Mouse (Mus musculus): ENCODE data around the gene Maml1.

Gene Maml1

DNA sequence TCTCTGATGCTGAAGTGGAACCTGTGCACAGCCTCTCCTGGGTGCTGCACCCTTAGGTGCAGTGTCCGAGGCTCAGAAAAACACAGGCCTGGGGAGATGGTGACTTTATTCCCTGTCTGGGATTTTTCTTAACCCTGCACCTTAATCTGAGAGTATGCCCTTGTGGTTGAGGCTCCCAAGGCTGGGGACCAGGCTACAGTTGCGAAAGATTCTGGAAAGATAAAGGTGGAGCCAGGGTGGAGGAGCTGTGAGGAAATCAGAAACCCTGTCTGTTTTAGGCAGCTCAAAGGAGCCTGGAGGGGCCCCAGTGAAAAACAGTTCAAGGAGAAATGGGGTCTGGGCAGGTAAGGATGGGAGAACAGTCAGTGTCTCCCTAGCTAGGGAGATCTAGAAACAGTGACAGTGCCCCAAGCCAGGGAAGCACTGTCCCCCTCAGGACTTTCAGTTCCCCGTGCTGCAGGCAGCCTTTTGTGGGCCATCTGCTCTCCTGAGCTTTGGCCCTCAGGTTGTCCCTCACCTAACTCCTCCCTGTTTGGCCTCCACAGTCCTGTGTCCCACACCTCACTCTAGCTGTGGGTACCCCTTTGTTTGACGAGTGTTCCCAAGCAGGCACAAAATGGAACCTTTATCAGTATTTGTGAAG lies 75.3 kb downstream of the Maml1 start:
- H3K4me1 ChIP-seq (replicated peaks; ENCODE audit: low read depth, low read length), result peaks cover 76% of the 10 kb centered on the region
- no peaks in the 10 kb centered on the region for H3K27me3 ChIP-seq (ENCODE audit: insufficient read depth, low read length)
- TF ChIP-seq CTCF (conservative IDR thresholded peaks at IDR 0.05; ENCODE audit: low read length) (no peak), NANOG (IDR thresholded peaks at IDR 0.05; ENCODE audit: borderline replicate concordance, low read length) (no peak), POU5F1 (IDR thresholded peaks at IDR 0.05; ENCODE audit: borderline replicate concordance, low read length) (no peak)
- H3K36me3 ChIP-seq (ENCODE audit: insufficient read depth, low read length), result no peaks in the 10 kb centered on the region
- peak overlapping the region; percentile 41; the same call in 1 of the 2 replicates for H3K4me3 ChIP-seq (replicated peaks; ENCODE audit: low read length)
- no peaks in the 10 kb centered on the region for H3K9me3 ChIP-seq (ENCODE audit: low read length)

DNA sequence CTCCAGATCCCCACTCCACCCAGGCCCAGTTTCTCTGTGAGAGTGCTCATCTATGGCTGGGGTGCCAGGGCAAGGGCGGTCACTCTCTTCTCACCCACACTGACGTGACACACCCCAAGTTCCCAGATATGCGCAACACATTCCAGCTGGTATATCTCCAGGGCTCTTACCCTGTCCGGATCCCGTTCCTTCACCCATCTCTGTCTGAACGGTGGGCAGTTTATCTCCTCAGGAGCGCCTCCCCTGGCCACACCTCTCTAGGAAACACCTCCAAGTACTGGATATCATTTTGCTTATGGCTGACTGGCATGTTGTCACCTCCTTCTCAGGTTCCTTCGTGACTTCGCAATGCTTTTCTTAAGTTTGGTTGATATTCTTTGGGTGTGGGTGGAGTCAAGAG lies 76.5 kb downstream of the Maml1 start:
- Histone ChIP-seq H3K4me3 (replicated peaks; ENCODE audit: low read length) (peak overlapping the region; percentile 41), H3K36me3 (ENCODE audit: insufficient read depth, low read length) (no peaks in the 10 kb centered on the region), H3K9me3 (ENCODE audit: low read length) (no peaks in the 10 kb centered on the region), H3K4me1 (replicated peaks; ENCODE audit: low read depth, low read length) (peaks cover 87% of the 10 kb centered on the region), H3K27me3 (ENCODE audit: insufficient read depth, low read length) (no peaks in the 10 kb centered on the region)
- TF ChIP-seq NANOG (IDR thresholded peaks at IDR 0.05; ENCODE audit: borderline replicate concordance, low read length), result no peak
- TF ChIP-seq POU5F1 (IDR thresholded peaks at IDR 0.05; ENCODE audit: borderline replicate concordance, low read length), result no peak
- TF ChIP-seq CTCF (conservative IDR thresholded peaks at IDR 0.05; ENCODE audit: low read length), result no peak

DNA sequence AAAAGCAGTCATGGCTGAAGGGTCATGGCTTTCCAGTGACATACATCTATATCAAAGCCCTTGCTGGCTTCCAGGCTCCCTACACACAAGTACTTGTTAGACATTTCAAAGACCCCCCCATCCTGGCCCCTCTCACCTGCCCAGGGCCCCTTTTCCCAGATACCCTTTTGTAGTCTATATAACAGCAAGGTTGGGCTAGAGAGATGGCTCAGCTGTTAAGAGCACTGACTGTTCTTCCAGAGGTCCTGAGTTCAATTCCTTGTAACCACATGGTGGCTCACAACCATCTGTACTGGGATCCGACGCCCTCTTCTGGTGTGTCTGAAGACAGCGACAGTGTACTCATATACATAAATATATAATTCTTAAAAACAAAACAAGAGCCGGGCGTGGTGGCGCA lies 77.5 kb downstream of the Maml1 start:
- no peaks in the 10 kb centered on the region for H3K36me3 ChIP-seq (ENCODE audit: insufficient read depth, low read length)
- peaks cover 84% of the 10 kb centered on the region for H3K4me1 ChIP-seq (replicated peaks; ENCODE audit: low read depth, low read length)
- H3K4me3 ChIP-seq (replicated peaks; ENCODE audit: low read length), result no peak overlapping the region
- no peaks in the 10 kb centered on the region for H3K27me3 ChIP-seq (ENCODE audit: insufficient read depth, low read length)
- no peaks in the 10 kb centered on the region for H3K9me3 ChIP-seq (ENCODE audit: low read length)
- TF ChIP-seq CTCF (conservative IDR thresholded peaks at IDR 0.05; ENCODE audit: low read length) (no peak), POU5F1 (IDR thresholded peaks at IDR 0.05; ENCODE audit: borderline replicate concordance, low read length) (no peak), NANOG (IDR thresholded peaks at IDR 0.05; ENCODE audit: borderline replicate concordance, low read length) (no peak)

DNA sequence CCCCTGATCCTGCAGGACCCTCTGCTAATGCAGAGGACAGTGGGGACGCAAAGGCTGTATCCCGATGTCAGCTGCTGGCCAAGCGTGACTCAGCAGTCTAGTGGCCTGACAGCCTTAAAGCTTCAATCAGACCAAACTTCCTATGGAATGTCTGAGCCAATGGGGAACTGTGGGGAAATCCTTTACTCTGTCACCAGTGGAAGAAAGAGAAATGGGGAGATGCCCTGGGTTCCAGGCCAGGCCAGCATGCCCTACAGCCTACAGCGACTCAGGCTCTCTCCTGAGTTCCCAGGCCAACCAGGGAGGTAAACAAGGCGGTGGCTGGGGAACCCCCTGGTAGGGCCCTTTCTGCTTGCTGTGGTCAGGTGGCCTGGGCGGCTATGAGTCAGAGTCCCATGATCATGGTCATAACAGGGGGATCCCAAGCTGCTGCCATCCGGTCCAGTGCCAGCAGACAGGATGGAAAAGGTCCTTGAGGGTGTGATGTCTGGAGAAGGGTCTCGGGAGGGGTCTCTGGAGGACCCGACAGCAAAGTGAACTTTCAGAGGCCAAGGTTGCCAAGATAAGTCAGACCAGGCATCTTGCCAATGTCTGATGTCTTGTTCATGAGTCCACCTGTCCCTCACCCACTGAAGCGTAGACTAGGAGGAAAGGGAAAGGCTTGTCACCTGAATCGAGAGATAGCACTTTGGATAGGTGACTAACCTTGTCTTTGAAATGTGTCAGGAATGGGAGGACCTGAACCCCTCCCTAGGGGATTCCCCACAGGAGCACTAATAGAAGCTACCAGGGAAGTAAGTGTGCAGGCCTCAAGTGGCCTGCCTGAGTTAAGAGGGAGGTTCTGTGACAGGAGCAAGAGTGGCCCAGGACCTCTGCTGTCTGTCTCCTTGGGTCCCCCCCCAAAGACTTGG lies 79.0 kb downstream of the Maml1 start:
- peaks cover 83% of the 10 kb centered on the region for H3K4me1 ChIP-seq (replicated peaks; ENCODE audit: low read depth, low read length)
- peaks cover 11% of the 10 kb centered on the region for H3K36me3 ChIP-seq (ENCODE audit: insufficient read depth, low read length)
- H3K27me3 ChIP-seq (ENCODE audit: insufficient read depth, low read length), result no peaks in the 10 kb centered on the region
- H3K4me3 ChIP-seq (replicated peaks; ENCODE audit: low read length), result peak overlapping the region; percentile 32; the same call in 1 of the 2 replicates
- H3K9me3 ChIP-seq (ENCODE audit: low read length), result no peaks in the 10 kb centered on the region
- TF ChIP-seq NANOG (IDR thresholded peaks at IDR 0.05; ENCODE audit: borderline replicate concordance, low read length), result no peak
- no peak for TF ChIP-seq CTCF (conservative IDR thresholded peaks at IDR 0.05; ENCODE audit: low read length)
- TF ChIP-seq POU5F1 (IDR thresholded peaks at IDR 0.05; ENCODE audit: borderline replicate concordance, low read length), result no peak

DNA sequence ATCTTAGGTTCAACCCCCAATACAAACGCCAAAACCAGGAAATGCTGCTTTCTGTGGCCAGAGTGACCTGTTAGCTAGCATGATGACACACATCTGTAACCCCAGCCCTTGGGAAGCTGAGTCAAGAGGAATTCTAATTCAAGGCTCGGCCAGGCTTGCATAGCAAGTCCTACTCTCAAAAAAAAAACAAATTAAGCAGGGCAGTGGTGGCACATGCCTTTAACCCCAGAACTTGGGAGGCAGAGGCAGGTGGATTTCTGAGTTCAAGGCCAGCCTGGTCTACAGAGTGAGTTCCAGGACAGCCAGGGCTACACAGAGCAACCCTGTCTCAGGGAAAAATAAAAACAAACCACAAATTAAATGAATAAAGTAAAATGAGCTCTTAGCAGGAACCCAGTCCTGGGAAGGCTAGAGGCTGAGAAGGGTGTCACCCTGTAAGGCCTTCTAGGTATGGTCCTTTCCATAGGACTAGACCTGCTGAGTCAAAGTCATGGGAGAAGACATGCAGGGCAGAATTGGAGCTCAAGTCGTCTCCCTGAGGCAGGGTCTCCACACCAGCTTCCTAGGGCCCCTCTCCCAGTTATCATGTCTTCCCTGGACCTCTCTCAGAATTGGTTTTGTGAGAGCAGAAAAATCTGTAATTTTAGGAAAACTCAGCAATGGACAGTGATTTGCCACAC lies 79.9 kb downstream of the Maml1 start:
- H3K27me3 ChIP-seq (ENCODE audit: insufficient read depth, low read length), result no peaks in the 10 kb centered on the region
- 0 out of 2 replicates have a peak overlapping the region, but pooled peaks have one; percentile 32 for H3K4me3 ChIP-seq (replicated peaks; ENCODE audit: low read length)
- H3K9me3 ChIP-seq (ENCODE audit: low read length), result no peaks in the 10 kb centered on the region
- peaks cover 20% of the 10 kb centered on the region for H3K36me3 ChIP-seq (ENCODE audit: insufficient read depth, low read length)
- TF ChIP-seq NANOG (IDR thresholded peaks at IDR 0.05; ENCODE audit: borderline replicate concordance, low read length) (no peak), POU5F1 (IDR thresholded peaks at IDR 0.05; ENCODE audit: borderline replicate concordance, low read length) (no peak), CTCF (conservative IDR thresholded peaks at IDR 0.05; ENCODE audit: low read length) (no peak)
- H3K4me1 ChIP-seq (replicated peaks; ENCODE audit: low read depth, low read length), result peaks cover 83% of the 10 kb centered on the region

DNA sequence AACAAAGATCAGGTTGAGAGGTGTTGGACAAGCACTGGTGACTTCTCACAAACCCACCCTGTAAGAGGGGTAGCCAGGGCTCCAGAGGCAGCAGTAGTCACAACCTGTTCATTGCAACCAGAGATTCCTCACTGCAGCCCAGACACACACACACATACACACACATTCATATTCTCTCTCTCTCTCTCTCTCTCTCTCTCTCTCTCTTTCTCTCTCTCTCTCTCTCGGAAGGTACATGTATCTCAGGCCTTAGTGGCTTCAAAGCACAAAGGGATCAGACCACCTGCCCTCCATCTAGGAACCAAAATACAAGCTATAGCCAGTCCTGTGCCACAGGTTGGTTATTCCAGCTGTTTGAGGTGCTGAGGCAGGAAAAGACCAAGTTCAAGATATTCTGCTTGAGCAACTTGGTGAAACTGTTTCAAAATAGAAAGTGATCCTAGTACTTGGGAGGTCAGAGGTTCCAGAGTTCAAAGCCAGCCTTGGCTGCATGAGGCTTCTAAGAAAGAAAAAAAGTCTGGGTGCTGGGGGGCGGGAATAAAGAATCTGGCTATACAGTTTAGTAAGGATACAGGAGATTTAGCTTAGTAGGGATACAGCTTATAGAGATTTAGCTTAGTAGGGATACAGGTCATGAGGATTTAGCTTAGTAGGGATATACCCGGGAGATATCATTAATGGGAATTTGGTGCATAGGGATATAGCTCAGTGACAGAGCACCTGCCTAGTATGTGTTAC lies 80.6 kb downstream of the Maml1 start:
- no peaks in the 10 kb centered on the region for H3K27me3 ChIP-seq (ENCODE audit: insufficient read depth, low read length)
- H3K9me3 ChIP-seq (ENCODE audit: low read length), result no peaks in the 10 kb centered on the region
- H3K4me1 ChIP-seq (replicated peaks; ENCODE audit: low read depth, low read length), result peaks cover 78% of the 10 kb centered on the region
- TF ChIP-seq POU5F1 (IDR thresholded peaks at IDR 0.05; ENCODE audit: borderline replicate concordance, low read length) (no peak), NANOG (IDR thresholded peaks at IDR 0.05; ENCODE audit: borderline replicate concordance, low read length) (no peak), CTCF (conservative IDR thresholded peaks at IDR 0.05; ENCODE audit: low read length) (no peak)
- peak overlapping the region; percentile 97 for H3K4me3 ChIP-seq (replicated peaks; ENCODE audit: low read length)
- peaks cover 27% of the 10 kb centered on the region for H3K36me3 ChIP-seq (ENCODE audit: insufficient read depth, low read length)

DNA sequence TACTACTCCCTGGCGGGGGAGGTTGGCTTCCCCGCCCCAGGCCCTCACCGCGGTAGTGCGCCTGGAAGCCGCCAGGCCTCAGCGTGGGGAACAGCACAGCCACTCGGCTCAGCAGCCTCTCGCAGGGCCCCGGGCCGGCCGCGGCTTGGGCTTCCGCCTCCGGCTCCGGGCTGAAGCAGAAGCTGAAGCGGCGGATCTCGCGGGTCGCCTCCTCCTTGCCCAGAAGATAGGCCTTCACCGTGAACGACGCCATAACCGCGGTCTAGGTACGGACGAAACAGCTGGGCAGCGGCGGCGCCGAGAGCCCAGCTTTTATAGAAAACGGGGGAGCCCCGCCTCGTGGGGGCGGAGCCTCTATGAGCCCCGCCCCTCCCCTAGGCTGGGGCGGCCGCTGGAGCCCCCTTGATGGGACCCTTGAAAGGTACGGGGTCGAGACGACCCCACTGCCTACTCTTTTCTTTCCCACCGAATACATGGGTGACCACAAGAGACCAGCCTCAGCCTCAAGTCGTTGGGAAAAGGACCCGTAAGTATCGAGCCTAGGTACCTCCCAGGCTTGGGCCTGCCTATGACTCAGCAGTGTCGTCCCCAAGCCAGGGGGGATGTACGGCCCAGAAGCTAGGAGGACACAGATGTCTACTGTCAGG lies 81.5 kb downstream of the Maml1 start, which contains the start of the genes Sqstm1 and Mgat4b:
Gene Sqstm1, minus strand, starts transcription at position 323 of the 647 bp plus-strand sequence.
Gene Mgat4b, plus strand, starts transcription at position 386 of the 647 bp plus-strand sequence.
- TF ChIP-seq CTCF (conservative IDR thresholded peaks at IDR 0.05; ENCODE audit: low read length) (no peak), POU5F1 (IDR thresholded peaks at IDR 0.05; ENCODE audit: borderline replicate concordance, low read length) (no peak), NANOG (IDR thresholded peaks at IDR 0.05; ENCODE audit: borderline replicate concordance, low read length) (no peak)
- Histone ChIP-seq H3K4me3 (replicated peaks; ENCODE audit: low read length) (peak within 1 kb of the TSS; percentile 97), H3K9me3 (ENCODE audit: low read length) (no peaks in the 10 kb centered on the region), H3K36me3 (ENCODE audit: insufficient read depth, low read length) (peaks cover 36% of the 10 kb centered on the region), H3K27me3 (ENCODE audit: insufficient read depth, low read length) (no peaks in the 10 kb centered on the region), H3K4me1 (replicated peaks; ENCODE audit: low read depth, low read length) (peaks cover 78% of the 10 kb centered on the region)

All from E14TG2a.4 (cell line).